In genomic region chr1:160061725-160062366, GRCm38 (mm10) we compare ENCODE assay signal across 10 mouse cellular contexts. TPM values are rescaled to one million over a fixed set of nuclear protein-coding genes. Genes with fewer than 3 reads are reported as not detected.
A peak's percentile ranks its signal among the peaks of the same experiment; 100 is the strongest.
DNase-seq lines count a peak whose midpoint lies in the region; ATAC-seq lines count a peak whose summit lies in the region.
"Had no signal": no experiment of that assay in that cellular context is flagged by ENCODE, and none has a peak within 500 bp of the region (broad histone marks: within the 10 kb centered on the region; RNA-seq: fewer than 3 reads in every experiment).

No protein-coding gene starts in this region.

- no peak for ATAC-seq in heart, embryonic 11.5 days (replicated peaks; ENCODE audit: insufficient number of reproducible peaks, low FRiP score, low TSS enrichment)
- no peak for ATAC-seq in heart, embryonic 12.5 days (ENCODE audit: insufficient number of reproducible peaks, low FRiP score)

- intact Hi-C loops in heart, postnatal 36 days (cut with DNase I) = loop anchor here (1.0 to 5.0 kb wide), 3 partner anchors 17 to 151 kb away; partner anchors contain the start of gene 4930523C07Rik
- intact Hi-C loops in left cerebral cortex, postnatal 10 days (cut with DNase I) = no loop called here

- peak; percentile 52 for DNase-seq in A20 (ENCODE audit: low read depth, low spot score)
- DNase-seq in NIH3T3 (ENCODE audit: low read depth) = peak; percentile 51
- DNase-seq in heart, postnatal 36 days = peak; percentile 49 to 71
- peak; percentile 57 to 73 for DNase-seq in natural killer cell, adult 2 months (ENCODE audit: low spot score in 2 of 2)
- no peak for DNase-seq in midbrain, embryonic 10.5 days (ENCODE audit: low spot score)
- no peak for DNase-seq in left cerebral cortex, postnatal 10 days (ENCODE audit: extremely low spot score in 1 of 2, low spot score in 2 of 2)

- H3K27me3 ChIP-seq in heart, embryonic 11.5 days (ENCODE audit: control insufficient read depth, insufficient read depth, low read length) = no peaks in the 10 kb centered on the region
- H3K27me3 ChIP-seq in heart, embryonic 12.5 days (replicated peaks) = no peaks in the 10 kb centered on the region
- no peaks in the 10 kb centered on the region for H3K27me3 ChIP-seq in midbrain, embryonic 10.5 days (ENCODE audit: low read depth, poor library complexity, severe bottlenecking)
- H3K27me3 ChIP-seq: embryonic facial prominence, embryonic 12.5 days; limb, embryonic 13.5 days had no signal

- peaks cover 8% of the 10 kb centered on the region; the same call in 1 of the 2 replicates for H3K4me1 ChIP-seq in heart, embryonic 11.5 days (ENCODE audit: control insufficient read depth, insufficient read depth, low read length)
- H3K4me1 ChIP-seq in heart, embryonic 12.5 days (replicated peaks) = peaks cover 12% of the 10 kb centered on the region
- H3K4me1 ChIP-seq in midbrain, embryonic 10.5 days = no peaks in the 10 kb centered on the region
- H3K4me1 ChIP-seq: embryonic facial prominence, embryonic 12.5 days; limb, embryonic 13.5 days had no signal

- no peak overlapping the region for H3K9ac ChIP-seq in heart, embryonic 11.5 days (ENCODE audit: low read depth, low read length)
- H3K9ac ChIP-seq in heart, embryonic 12.5 days = no peak overlapping the region
- H3K9ac ChIP-seq: embryonic facial prominence, embryonic 12.5 days; limb, embryonic 13.5 days had no signal

- 58% methylated on average over 3 of the region's 3 CpGs for WGBS in heart, embryonic 11.5 days (ENCODE audit: insufficient replicate concordance)
- WGBS in heart, embryonic 12.5 days = 56% methylated on average over 3 of the region's 3 CpGs
- WGBS in midbrain, embryonic 10.5 days = 45% methylated on average over 3 of the region's 3 CpGs

- H3K4me3 ChIP-seq in heart, embryonic 11.5 days (ENCODE audit: low read depth, low read length) = no peak overlapping the region
- no peak overlapping the region for H3K4me3 ChIP-seq in heart, embryonic 12.5 days
- no peak overlapping the region for H3K4me3 ChIP-seq in midbrain, embryonic 10.5 days
- H3K4me3 ChIP-seq: embryonic facial prominence, embryonic 12.5 days; limb, embryonic 13.5 days had no signal

- no peaks in the 10 kb centered on the region for H3K9me3 ChIP-seq in heart, embryonic 11.5 days (replicated peaks; ENCODE audit: control insufficient read depth, low read length)
- H3K9me3 ChIP-seq in heart, embryonic 12.5 days (replicated peaks) = peaks cover 11% of the 10 kb centered on the region
- H3K9me3 ChIP-seq in midbrain, embryonic 10.5 days (replicated peaks) = peaks cover 4% of the 10 kb centered on the region; the same call in 1 of the 2 replicates
- H3K9me3 ChIP-seq: embryonic facial prominence, embryonic 12.5 days had no signal

- no peak overlapping the region for H3K4me2 ChIP-seq in heart, embryonic 11.5 days
- H3K4me2 ChIP-seq in heart, embryonic 12.5 days = no peak overlapping the region
- H3K4me2 ChIP-seq: embryonic facial prominence, embryonic 12.5 days; limb, embryonic 13.5 days had no signal

- H3K27ac ChIP-seq in heart, embryonic 11.5 days (ENCODE audit: low read depth, low read length) = peak overlapping the region; percentile 13; the same call in 1 of the 2 replicates
- H3K27ac ChIP-seq in heart, embryonic 12.5 days (ENCODE audit: poor library complexity, severe bottlenecking) = no peak overlapping the region
- no peak overlapping the region for H3K27ac ChIP-seq in midbrain, embryonic 10.5 days (replicated peaks)
- H3K27ac ChIP-seq: embryonic facial prominence, embryonic 12.5 days; limb, embryonic 13.5 days had no signal

- H3K36me3 ChIP-seq in heart, embryonic 11.5 days (ENCODE audit: control insufficient read depth, insufficient read depth, low read length) = no peaks in the 10 kb centered on the region
- no peaks in the 10 kb centered on the region for H3K36me3 ChIP-seq in heart, embryonic 12.5 days
- no peaks in the 10 kb centered on the region for H3K36me3 ChIP-seq in midbrain, embryonic 10.5 days
- H3K36me3 ChIP-seq: embryonic facial prominence, embryonic 12.5 days; limb, embryonic 13.5 days had no signal

RNA-seq across cellular contexts. Expression of gene 4930523C07Rik, which starts 17.7 kb away (rescaled TPM):
- 13.3 and 15.0 TPM in 2 replicates for polyA plus RNA-seq in heart, embryonic 11.5 days (2014; fragmentation: Nextera tagmentation; extraction: Ambion mirVana)
- 7.4 and 9.6 TPM in 2 replicates for polyA plus RNA-seq in heart, embryonic 12.5 days (2016; fragmentation: Nextera tagmentation; extraction: Ambion mirVana)
- 10 to 100 TPM; 24.2 to 25.8 TPM for total RNA-seq in heart, postnatal 36 days (2021)
- polyA plus RNA-seq in midbrain, embryonic 10.5 days (2016; fragmentation: Nextera tagmentation; extraction: Ambion mirVana) = 1.8 and 3.2 TPM in 2 replicates
- 1 to 10 TPM; 3.5 to 4.4 TPM for total RNA-seq in left cerebral cortex, postnatal 10 days (2021)

Comparison
In these comparisons a context has a peak if more than half of its experiments do, and no peak if none do; other contexts are left out.
1. DNase-seq: peak in A20 (single experiment), NIH3T3 (single experiment), heart, postnatal 36 days (2 of 2) and natural killer cell, adult 2 months (2 of 2); none in midbrain, embryonic 10.5 days (single experiment) and left cerebral cortex, postnatal 10 days (0 of 2).